Mouse (Mus musculus): ENCODE results near the gene Ndufa13. TPM values are rescaled to one million over a fixed set of nuclear protein-coding genes. Genes with fewer than 3 reads are reported as not detected.

Ndufa13 gene
- polyA plus RNA-seq, 1 experiment = 122 TPM

DNA sequence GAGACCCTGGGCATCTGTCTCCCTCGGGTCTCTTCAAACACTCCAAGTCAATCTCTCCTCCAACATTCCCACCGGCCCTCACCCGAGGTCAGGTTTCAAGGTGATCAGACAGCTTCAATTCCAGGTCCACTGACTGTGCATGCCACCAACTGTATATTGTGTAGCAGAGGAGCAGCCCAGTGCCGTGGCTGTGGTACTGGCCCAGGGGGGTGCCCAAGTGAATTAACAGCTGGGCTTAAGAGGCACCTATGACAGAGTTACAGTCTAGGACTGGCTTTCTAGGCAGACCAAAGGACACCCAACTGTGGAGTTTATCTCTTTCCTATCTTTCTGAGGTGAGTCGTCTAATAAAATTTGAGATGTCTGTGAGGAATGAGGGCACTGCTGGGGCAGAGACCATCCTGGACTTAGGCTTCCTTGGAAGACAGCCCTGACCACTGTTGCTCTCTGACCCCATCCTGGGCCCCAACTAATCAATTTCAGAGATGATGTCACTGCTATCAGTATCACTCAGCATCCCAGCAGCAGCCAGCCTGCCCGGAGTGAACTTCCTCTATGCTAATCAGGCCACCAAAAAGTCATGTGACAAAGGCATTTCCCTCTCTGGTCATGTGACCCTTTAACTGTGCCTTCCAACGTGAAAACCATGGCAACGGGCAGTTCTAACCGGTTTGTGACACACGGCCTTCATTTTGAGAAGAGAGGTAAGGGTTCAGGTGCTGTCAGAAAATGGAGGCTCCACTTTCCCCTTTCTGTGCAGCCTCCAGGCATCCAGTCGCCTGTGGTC, 17.7 kb upstream of the Ndufa13 start:
- H3K36me3 ChIP-seq (ENCODE audit: control insufficient read depth, insufficient read depth, low read length) = no peaks in the 10 kb centered on the region; the same call in 1 of the 2 replicates
- H3K4me3 ChIP-seq (ENCODE audit: control insufficient read depth, low read depth, low read length) = no peak overlapping the region
- no peak overlapping the region for H3K27ac ChIP-seq (ENCODE audit: control insufficient read depth, insufficient read depth, low read depth, low read length)
- TF ChIP-seq CTCF (IDR thresholded peaks at IDR 0.05; ENCODE audit: control insufficient read depth, insufficient read depth, insufficient replicate concordance, low read depth, low read length) (no peak), POLR2A (IDR thresholded peaks at IDR 0.05; ENCODE audit: control insufficient read depth, low read depth, low read length) (no peak)
- peaks cover 2% of the 10 kb centered on the region for H3K4me1 ChIP-seq (ENCODE audit: control insufficient read depth, insufficient read depth, low read length)
- H3K27me3 ChIP-seq (ENCODE audit: control insufficient read depth, insufficient read depth, low read length) = no peaks in the 10 kb centered on the region

DNA sequence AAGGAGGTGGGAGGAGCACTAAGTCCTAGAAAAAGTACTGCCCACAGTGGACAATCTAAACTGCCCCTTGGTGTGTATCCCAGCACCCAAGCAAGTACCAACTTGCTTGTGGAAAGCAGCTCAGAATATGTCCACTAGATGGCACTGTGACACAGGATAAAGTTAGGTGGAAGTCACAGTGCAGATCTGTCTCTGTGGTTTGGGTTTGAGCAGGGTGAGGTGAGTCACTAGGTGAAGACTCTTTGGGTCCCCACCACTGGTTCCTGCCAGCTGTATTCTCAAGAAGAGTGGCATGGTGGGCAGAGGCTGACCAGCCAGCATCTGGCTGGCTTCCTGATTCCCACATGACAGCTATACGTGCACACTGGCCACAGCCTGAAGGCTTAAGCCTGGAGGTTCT, 16.7 kb upstream of the Ndufa13 start:
- TF ChIP-seq POLR2A (IDR thresholded peaks at IDR 0.05; ENCODE audit: control insufficient read depth, low read depth, low read length) (no peak), CTCF (IDR thresholded peaks at IDR 0.05; ENCODE audit: control insufficient read depth, insufficient read depth, insufficient replicate concordance, low read depth, low read length) (no peak)
- H3K4me3 ChIP-seq (ENCODE audit: control insufficient read depth, low read depth, low read length) = no peak overlapping the region
- H3K27me3 ChIP-seq (ENCODE audit: control insufficient read depth, insufficient read depth, low read length) = no peaks in the 10 kb centered on the region
- H3K36me3 ChIP-seq (ENCODE audit: control insufficient read depth, insufficient read depth, low read length) = no peaks in the 10 kb centered on the region; the same call in 1 of the 2 replicates
- peaks cover 2% of the 10 kb centered on the region for H3K4me1 ChIP-seq (ENCODE audit: control insufficient read depth, insufficient read depth, low read length)
- H3K27ac ChIP-seq (ENCODE audit: control insufficient read depth, insufficient read depth, low read depth, low read length) = no peak overlapping the region

DNA sequence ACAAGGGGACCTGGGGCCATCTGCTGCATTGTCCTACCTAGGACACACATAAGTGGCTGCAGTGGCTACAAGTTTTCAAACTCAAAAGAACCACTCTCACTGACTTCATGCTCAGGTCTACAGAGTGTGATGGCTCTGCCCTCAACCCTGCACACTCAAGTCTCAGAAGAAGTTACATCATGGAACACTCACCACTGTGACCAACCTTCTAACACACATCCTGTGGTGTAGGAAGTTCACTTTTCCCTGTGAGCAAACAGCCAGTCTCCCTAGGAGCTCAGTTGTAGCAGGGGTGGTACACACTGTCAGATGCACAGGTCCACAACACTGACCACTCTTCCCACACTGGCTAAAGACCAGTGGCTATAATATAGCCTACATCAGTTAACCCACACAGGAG, 16.1 kb upstream of the Ndufa13 start:
- Histone ChIP-seq H3K27ac (ENCODE audit: control insufficient read depth, insufficient read depth, low read depth, low read length) (no peak overlapping the region), H3K27me3 (ENCODE audit: control insufficient read depth, insufficient read depth, low read length) (no peaks in the 10 kb centered on the region), H3K4me3 (ENCODE audit: control insufficient read depth, low read depth, low read length) (no peak overlapping the region), H3K36me3 (ENCODE audit: control insufficient read depth, insufficient read depth, low read length) (no peaks in the 10 kb centered on the region; the same call in 1 of the 2 replicates), H3K4me1 (ENCODE audit: control insufficient read depth, insufficient read depth, low read length) (peaks cover 2% of the 10 kb centered on the region)
- TF ChIP-seq POLR2A (IDR thresholded peaks at IDR 0.05; ENCODE audit: control insufficient read depth, low read depth, low read length) = no peak
- TF ChIP-seq CTCF (IDR thresholded peaks at IDR 0.05; ENCODE audit: control insufficient read depth, insufficient read depth, insufficient replicate concordance, low read depth, low read length) = no peak

DNA sequence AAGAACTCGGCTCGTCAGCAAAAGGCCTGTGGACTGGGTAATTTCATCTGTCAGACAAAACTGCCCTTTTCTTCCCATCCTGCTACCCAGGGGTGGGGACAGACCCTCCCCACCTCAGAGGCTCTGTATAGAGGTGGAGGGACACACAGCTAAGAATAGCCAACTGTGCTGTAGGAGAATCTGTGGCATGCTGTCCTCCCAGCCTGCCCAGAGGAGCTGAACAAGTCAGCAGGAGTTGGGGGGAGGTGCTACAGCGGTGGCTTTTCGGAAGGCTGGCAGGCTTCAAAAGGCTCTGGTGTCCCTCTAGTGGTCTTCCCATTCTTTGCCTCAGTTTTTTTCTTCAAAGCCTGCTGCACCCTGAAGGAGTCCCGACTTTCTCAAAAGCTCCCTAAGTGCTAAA, 13.4 kb upstream of the Ndufa13 start:
- Histone ChIP-seq H3K36me3 (ENCODE audit: control insufficient read depth, insufficient read depth, low read length) (no peaks in the 10 kb centered on the region; the same call in 1 of the 2 replicates), H3K4me1 (ENCODE audit: control insufficient read depth, insufficient read depth, low read length) (peaks cover 2% of the 10 kb centered on the region)
- TF ChIP-seq POLR2A (IDR thresholded peaks at IDR 0.05; ENCODE audit: control insufficient read depth, low read depth, low read length) (no peak), CTCF (IDR thresholded peaks at IDR 0.05; ENCODE audit: control insufficient read depth, insufficient read depth, insufficient replicate concordance, low read depth, low read length) (no peak)

DNA sequence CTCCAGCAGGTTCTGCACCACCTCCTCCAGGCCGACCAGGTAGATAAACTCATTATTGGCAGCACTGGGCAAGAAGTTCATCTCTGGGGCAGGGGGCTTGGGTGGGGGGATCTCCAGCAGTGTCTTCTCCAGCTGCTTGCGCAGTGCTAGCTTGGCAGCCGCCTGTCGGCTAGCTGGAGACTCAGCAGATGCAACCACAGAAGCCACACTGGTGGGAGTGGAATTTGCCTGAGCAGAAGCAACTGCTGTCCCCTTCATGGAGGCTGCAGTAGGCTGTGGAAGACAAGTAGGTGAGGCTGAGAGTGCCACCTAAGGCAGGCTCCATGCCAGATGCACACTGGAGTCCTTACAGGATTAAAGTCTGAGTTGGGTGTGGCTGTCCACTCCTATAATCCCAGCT, 12.2 kb upstream of the Ndufa13 start:
- Histone ChIP-seq H3K27ac (ENCODE audit: control insufficient read depth, insufficient read depth, low read depth, low read length) (no peak overlapping the region), H3K4me1 (ENCODE audit: control insufficient read depth, insufficient read depth, low read length) (no peaks in the 10 kb centered on the region), H3K27me3 (ENCODE audit: control insufficient read depth, insufficient read depth, low read length) (no peaks in the 10 kb centered on the region), H3K4me3 (ENCODE audit: control insufficient read depth, low read depth, low read length) (no peak overlapping the region), H3K36me3 (ENCODE audit: control insufficient read depth, insufficient read depth, low read length) (no peaks in the 10 kb centered on the region; the same call in 1 of the 2 replicates)
- TF ChIP-seq CTCF (IDR thresholded peaks at IDR 0.05; ENCODE audit: control insufficient read depth, insufficient read depth, insufficient replicate concordance, low read depth, low read length) (no peak), POLR2A (IDR thresholded peaks at IDR 0.05; ENCODE audit: control insufficient read depth, low read depth, low read length) (no peak)

More for the DNA sequence above, 13.4 kb upstream of the Ndufa13 start:
- no peak overlapping the region for H3K4me3 ChIP-seq (ENCODE audit: control insufficient read depth, low read depth, low read length)
- H3K27me3 ChIP-seq (ENCODE audit: control insufficient read depth, insufficient read depth, low read length) = no peaks in the 10 kb centered on the region
- no peak overlapping the region for H3K27ac ChIP-seq (ENCODE audit: control insufficient read depth, insufficient read depth, low read depth, low read length)

DNA sequence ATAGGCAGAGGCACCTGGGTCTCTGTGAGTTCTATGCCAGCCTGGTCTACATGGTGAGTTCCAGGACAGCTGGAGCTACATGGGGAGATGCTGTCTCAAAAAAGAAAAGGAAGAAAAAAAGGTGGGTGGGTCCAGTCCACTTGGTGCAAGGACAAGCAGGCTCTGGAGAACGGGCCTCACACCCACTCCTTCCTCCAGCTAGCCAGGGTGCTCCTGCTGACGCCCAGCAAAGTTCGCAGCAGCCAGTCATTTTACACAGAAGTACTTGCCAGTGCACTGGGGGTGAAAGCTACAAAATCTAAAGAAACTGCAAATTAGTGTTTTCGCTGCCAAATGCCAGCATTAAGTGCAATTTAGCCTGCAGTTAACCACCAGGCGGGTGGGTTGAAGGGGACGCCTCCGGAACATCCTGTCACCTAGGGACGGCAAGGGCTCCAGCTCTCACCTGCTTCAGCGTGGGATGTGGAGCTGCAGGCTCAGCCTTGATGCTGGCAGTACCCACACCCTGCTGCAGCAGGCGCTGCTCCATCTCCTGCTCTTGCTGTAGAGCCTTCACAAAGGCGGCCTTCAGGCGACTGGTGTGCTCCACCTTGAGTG, 10.2 kb upstream of the Ndufa13 start:
- Histone ChIP-seq H3K27ac (ENCODE audit: control insufficient read depth, insufficient read depth, low read depth, low read length) (no peak overlapping the region), H3K4me1 (ENCODE audit: control insufficient read depth, insufficient read depth, low read length) (no peaks in the 10 kb centered on the region), H3K36me3 (ENCODE audit: control insufficient read depth, insufficient read depth, low read length) (no peaks in the 10 kb centered on the region; the same call in 1 of the 2 replicates), H3K4me3 (ENCODE audit: control insufficient read depth, low read depth, low read length) (no peak overlapping the region), H3K27me3 (ENCODE audit: control insufficient read depth, insufficient read depth, low read length) (no peaks in the 10 kb centered on the region)
- TF ChIP-seq CTCF (IDR thresholded peaks at IDR 0.05; ENCODE audit: control insufficient read depth, insufficient read depth, insufficient replicate concordance, low read depth, low read length) (no peak), POLR2A (IDR thresholded peaks at IDR 0.05; ENCODE audit: control insufficient read depth, low read depth, low read length) (no peak)

DNA sequence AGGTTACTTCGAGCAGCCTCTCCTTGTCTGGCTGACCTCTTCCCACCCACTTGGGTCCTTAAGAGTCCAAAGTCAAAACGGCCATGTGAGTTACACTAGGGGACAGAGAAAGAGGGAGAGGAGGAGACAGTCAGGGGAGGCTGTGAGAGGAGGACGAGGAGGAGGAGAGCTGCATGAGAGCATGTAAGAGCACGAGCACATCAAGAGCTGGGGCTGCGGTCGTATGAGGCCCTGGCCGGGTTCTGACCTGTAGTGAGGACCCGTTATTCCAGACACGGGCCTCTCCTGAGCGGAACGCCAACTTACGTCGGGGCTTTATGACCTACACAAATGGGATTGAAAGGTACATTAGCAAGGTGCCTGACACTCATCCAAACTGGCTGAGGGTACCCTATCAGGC, 9.6 kb upstream of the Ndufa13 start:
- no peak for TF ChIP-seq CTCF (IDR thresholded peaks at IDR 0.05; ENCODE audit: control insufficient read depth, insufficient read depth, insufficient replicate concordance, low read depth, low read length)
- no peak for TF ChIP-seq POLR2A (IDR thresholded peaks at IDR 0.05; ENCODE audit: control insufficient read depth, low read depth, low read length)
- H3K36me3 ChIP-seq (ENCODE audit: control insufficient read depth, insufficient read depth, low read length) = no peaks in the 10 kb centered on the region

More for the DNA sequence above, 9.6 kb upstream of the Ndufa13 start:
- Histone ChIP-seq H3K27me3 (ENCODE audit: control insufficient read depth, insufficient read depth, low read length) (no peaks in the 10 kb centered on the region), H3K4me1 (ENCODE audit: control insufficient read depth, insufficient read depth, low read length) (no peaks in the 10 kb centered on the region), H3K4me3 (ENCODE audit: control insufficient read depth, low read depth, low read length) (no peak overlapping the region), H3K27ac (ENCODE audit: control insufficient read depth, insufficient read depth, low read depth, low read length) (no peak overlapping the region)
